Mouse (Mus musculus) hindbrain, embryonic 16.5 days (tissue): ENCODE results near the gene Dgcr2. TPM values are rescaled to one million over a fixed set of nuclear protein-coding genes. Genes with fewer than 3 reads are reported as not detected.
A peak's percentile ranks its signal among the peaks of the same experiment; 100 is the strongest.

ENCODE experiments used
- ATAC-seq: fragments of 200-750 bp; cut with Nextera tagmentation; 2 replicates; pipeline ENCODE4 v1.8.0; 2017; ENCODE audit warnings: moderate TSS enrichment, moderate library complexity
- H3K27ac ChIP-seq: fragments of 300-500 bp; sonication (generic); 2 replicates; pipeline ENCODE4 v1.5.1; 2014; ENCODE audit warnings: low read depth, mild to moderate bottlenecking, control low read depth, low read length, moderate library complexity
- H3K27me3 ChIP-seq: fragments of 300-500 bp; sonication (generic); replicated peaks from 2 replicates; pipeline ENCODE4 v1.6.1; 2014; ENCODE audit warnings: low read length; ENCODE audit not compliant: control insufficient read depth, insufficient read depth
- H3K36me3 ChIP-seq: fragments of 300-500 bp; sonication (generic); 2 replicates; pipeline ENCODE4 v1.6.1; 2014; ENCODE audit warnings: mild to moderate bottlenecking, low read length, moderate library complexity, mixed read lengths; ENCODE audit not compliant: control insufficient read depth, insufficient read depth
- H3K4me1 ChIP-seq: fragments of 300-500 bp; sonication (generic); 2 replicates; pipeline ENCODE4 v1.6.1; 2014; ENCODE audit warnings: low read depth, low read length; ENCODE audit not compliant: control insufficient read depth, insufficient read depth
- H3K4me2 ChIP-seq: fragments of 300-500 bp; sonication (generic); 2 replicates; pipeline ENCODE4 v1.6.1; 2014; ENCODE audit warnings: mild to moderate bottlenecking, low read length, control low read depth, moderate library complexity
- H3K4me3 ChIP-seq: fragments of 300-500 bp; sonication (generic); 2 replicates; pipeline ENCODE4 v1.5.1; 2014; ENCODE audit warnings: mild to moderate bottlenecking, low read length, control low read depth, moderate library complexity
- H3K9ac ChIP-seq: fragments of 300-500 bp; sonication (generic); 2 replicates; pipeline ENCODE4 v1.6.1; 2014; ENCODE audit warnings: low read depth, mild to moderate bottlenecking, control low read depth, low read length, moderate library complexity
- H3K9me3 ChIP-seq: fragments of 300-500 bp; sonication (generic); 2 replicates; pipeline ENCODE4 v1.6.1; 2014; ENCODE audit warnings: mild to moderate bottlenecking, low read length, moderate library complexity; ENCODE audit not compliant: control insufficient read depth
- WGBS: fragments of 180-500 bp; shearing (Covaris S2); extraction: QIAGEN DNeasy Blood & Tissue Kit; methylation state at CpG from one replicate; pipeline ENCODE4 v1.1.7; 2014; 5-methylcytosine and 5-hydroxymethylcytosine counted together
- polyA plus RNA-seq: library from polyadenylated mRNA; unstranded; fragments of >200 nt; fragmentation: Nextera tagmentation; extraction: Ambion mirVana; gene quantifications from 2 replicates; pipeline ENCODE4 v1.2.1, GENCODE M21; 2015

Dgcr2 gene
- polyA plus RNA-seq, 1 experiment from 2014 or later, result 105 TPM

DNA sequence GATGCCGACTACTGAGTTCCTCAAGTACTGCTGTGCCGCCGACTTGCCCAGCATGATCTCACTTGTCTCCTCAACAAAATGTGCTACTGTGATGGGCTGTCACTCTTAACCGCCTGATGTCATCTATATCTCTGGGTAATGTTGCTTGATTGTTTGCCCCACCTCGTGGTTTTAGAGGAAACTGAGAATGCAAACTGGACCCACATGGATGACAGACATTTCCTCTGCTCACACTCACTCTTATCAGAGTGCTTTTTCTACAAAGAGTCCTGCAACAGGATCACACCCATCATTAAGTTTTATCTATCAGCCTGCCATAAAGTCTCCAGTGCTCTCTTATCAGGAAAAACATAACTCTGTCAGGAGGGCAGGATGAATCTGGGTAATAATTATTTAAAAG, 27.1 kb downstream of the Dgcr2 start:
- H3K4me3 ChIP-seq, result no peak overlapping the region
- H3K9ac ChIP-seq, result no peak overlapping the region
- WGBS, result 92% methylated on average over 5 of the region's 5 CpGs
- H3K4me1 ChIP-seq, result no peaks in the 10 kb centered on the region
- no peaks in the 10 kb centered on the region for H3K9me3 ChIP-seq
- H3K27ac ChIP-seq, result no peak overlapping the region
- no peak for ATAC-seq
- H3K27me3 ChIP-seq, result no peaks in the 10 kb centered on the region
- H3K4me2 ChIP-seq, result no peak overlapping the region
- H3K36me3 ChIP-seq, result peaks cover 13% of the 10 kb centered on the region

DNA sequence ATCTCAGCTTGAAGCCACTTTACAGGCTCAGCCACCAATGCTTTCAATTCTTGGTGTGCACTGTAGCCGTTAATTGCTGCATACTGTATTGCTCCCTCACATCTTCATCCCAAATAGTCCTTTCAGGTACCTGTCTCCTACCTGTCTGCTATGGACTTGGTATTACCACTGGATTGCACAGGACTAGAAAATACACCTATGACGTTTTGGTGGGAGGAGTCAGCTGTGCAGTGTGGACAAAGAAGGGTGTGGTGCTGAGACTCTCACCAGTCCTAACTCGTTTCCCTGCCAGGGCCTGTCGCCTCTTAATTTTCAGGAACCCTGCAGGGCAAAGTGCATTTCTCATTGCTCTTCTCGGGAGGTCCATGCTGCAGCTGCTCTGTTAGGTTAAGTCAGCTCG, 32.6 kb downstream of the Dgcr2 start:
- 62% methylated on average over 6 of the region's 6 CpGs for WGBS
- H3K27ac ChIP-seq, result no peak overlapping the region
- H3K4me2 ChIP-seq, result no peak overlapping the region
- H3K9ac ChIP-seq, result no peak overlapping the region
- H3K9me3 ChIP-seq, result no peaks in the 10 kb centered on the region
- 0 out of 2 replicates have a peak, but pooled peaks have one; percentile 34 for ATAC-seq
- H3K36me3 ChIP-seq, result peaks cover under 1% of the 10 kb centered on the region
- H3K4me3 ChIP-seq, result no peak overlapping the region
- H3K27me3 ChIP-seq, result no peaks in the 10 kb centered on the region
- no peaks in the 10 kb centered on the region for H3K4me1 ChIP-seq

DNA sequence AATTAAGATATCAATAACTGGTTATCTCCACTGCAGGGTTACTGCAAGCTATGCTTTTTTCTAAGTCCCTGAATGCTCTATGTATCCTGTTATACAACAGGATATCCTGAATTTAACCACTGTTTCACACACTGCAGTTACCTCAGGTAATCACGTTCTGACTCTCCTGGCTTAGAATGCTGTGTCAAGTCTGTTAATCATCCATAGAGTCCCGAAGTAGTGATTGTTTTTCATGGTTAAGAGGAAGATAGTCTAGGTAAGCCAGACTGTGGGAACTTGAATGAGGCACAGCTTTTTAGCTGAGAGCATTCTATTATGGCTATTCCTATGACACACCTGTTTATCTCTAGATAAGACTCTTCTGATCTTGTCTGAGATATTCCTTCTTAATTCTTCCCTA, 33.1 kb downstream of the Dgcr2 start:
- no peak overlapping the region for H3K4me2 ChIP-seq
- H3K9me3 ChIP-seq, result no peaks in the 10 kb centered on the region
- ATAC-seq, result no peak
- H3K27me3 ChIP-seq, result no peaks in the 10 kb centered on the region
- H3K4me1 ChIP-seq, result no peaks in the 10 kb centered on the region
- no peak overlapping the region for H3K27ac ChIP-seq
- no peak overlapping the region for H3K4me3 ChIP-seq
- H3K36me3 ChIP-seq, result no peaks in the 10 kb centered on the region; the same call in none of the 2 replicates
- H3K9ac ChIP-seq, result no peak overlapping the region
- WGBS, result 85% methylated on average over 2 of the region's 2 CpGs

DNA sequence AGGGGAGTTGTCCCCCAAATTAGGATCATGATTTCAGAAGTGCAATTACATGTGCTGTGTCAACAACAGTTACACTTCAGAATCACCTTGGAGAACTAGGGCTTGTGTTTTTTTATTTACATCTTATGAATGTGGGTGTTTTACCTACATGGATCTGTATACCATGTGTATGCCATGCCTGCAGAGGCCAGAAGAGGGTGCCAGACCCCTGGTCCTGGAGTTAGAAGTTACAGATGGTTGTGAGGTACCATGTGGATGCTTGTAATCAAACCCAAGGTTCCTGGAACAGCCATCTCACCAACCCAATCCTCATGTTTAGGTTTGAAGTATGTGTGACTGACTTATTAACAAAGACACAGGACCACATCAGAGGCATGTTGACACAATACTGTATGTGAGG, 39.8 kb downstream of the Dgcr2 start:
- Histone ChIP-seq H3K4me2 (no peak overlapping the region), H3K36me3 (peaks cover 33% of the 10 kb centered on the region), H3K9me3 (no peaks in the 10 kb centered on the region), H3K27ac (no peak overlapping the region), H3K9ac (no peak overlapping the region), H3K27me3 (no peaks in the 10 kb centered on the region), H3K4me3 (no peak overlapping the region), H3K4me1 (no peaks in the 10 kb centered on the region)
- peak; percentile 59 for ATAC-seq

DNA sequence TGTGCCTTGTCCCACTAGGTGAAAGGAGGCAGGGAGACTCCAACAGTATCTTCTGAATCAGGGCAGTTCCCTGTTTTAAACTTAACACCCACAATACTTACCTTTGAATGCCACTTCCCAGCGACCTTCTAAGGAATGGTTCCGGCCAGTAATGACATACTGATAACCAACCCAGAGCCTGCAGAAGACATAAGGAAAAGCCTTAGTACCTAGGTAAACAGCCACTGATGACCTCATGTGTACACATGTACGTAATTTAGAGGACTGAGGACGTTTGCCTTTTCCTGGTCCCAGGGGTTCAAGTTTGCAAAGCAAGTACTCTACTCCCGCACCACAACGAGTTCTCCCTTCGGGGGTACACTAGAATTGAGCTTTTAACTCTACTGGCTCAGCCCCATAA, 41.2 kb downstream of the Dgcr2 start:
- Histone ChIP-seq H3K9me3 (no peaks in the 10 kb centered on the region), H3K4me1 (no peaks in the 10 kb centered on the region), H3K4me2 (no peak overlapping the region), H3K4me3 (no peak overlapping the region), H3K9ac (no peak overlapping the region), H3K27me3 (no peaks in the 10 kb centered on the region), H3K36me3 (peaks cover 41% of the 10 kb centered on the region), H3K27ac (no peak overlapping the region)
- ATAC-seq, result no peak
- 89% methylated on average over 7 of the region's 7 CpGs for WGBS

- H3K4me2 ChIP-seq, result no peak overlapping the region
- H3K9me3 ChIP-seq, result no peaks in the 10 kb centered on the region
- ATAC-seq, result no peak
- no peaks in the 10 kb centered on the region for H3K27me3 ChIP-seq
- no peaks in the 10 kb centered on the region for H3K4me1 ChIP-seq
- H3K4me3 ChIP-seq, result no peak overlapping the region
- no peak overlapping the region for H3K27ac ChIP-seq
- peaks cover 56% of the 10 kb centered on the region for H3K36me3 ChIP-seq
- 89% methylated on average over 2 of the region's 2 CpGs for WGBS
- H3K9ac ChIP-seq, result no peak overlapping the region
Measured at GRCm38 (mm10) chr16:17853263-17853662, 45.1 kb downstream of the Dgcr2 start.

GRCm38 (mm10) chr16:17851860-17852259, 46.5 kb downstream of the Dgcr2 start:
- Histone ChIP-seq H3K36me3 (peaks cover 49% of the 10 kb centered on the region), H3K4me1 (no peaks in the 10 kb centered on the region), H3K9ac (no peak overlapping the region), H3K4me2 (no peak overlapping the region), H3K9me3 (no peaks in the 10 kb centered on the region), H3K4me3 (no peak overlapping the region), H3K27me3 (no peaks in the 10 kb centered on the region), H3K27ac (no peak overlapping the region)
- WGBS, result 94% methylated on average over 1 of the region's 1 CpGs
- ATAC-seq, result no peak

DNA sequence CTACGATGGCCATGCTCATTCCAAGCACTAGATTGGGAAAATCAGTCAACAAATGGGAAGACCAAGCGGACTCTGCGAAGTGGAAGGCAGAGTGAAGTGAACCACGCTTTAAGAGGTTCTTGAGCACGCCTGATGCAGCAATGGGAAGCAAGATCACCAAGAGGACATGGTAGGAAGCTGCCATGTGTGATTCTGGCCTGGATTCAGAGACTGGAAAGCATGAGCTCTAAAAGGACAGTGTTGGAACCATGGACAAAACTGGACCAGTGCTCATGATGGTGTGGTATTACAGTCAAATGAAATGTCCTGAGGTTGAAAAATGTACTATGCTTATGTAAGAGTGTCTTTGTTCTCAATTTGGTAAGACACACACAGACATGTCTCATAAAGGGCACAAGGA, 47.0 kb downstream of the Dgcr2 start:
- Histone ChIP-seq H3K36me3 (peaks cover 46% of the 10 kb centered on the region), H3K27ac (no peak overlapping the region), H3K9ac (no peak overlapping the region), H3K27me3 (no peaks in the 10 kb centered on the region), H3K9me3 (no peaks in the 10 kb centered on the region), H3K4me2 (no peak overlapping the region), H3K4me3 (no peak overlapping the region), H3K4me1 (no peaks in the 10 kb centered on the region)
- whole genome bisulfite sequencing, result 94% methylated on average over 5 of the region's 5 CpGs
- ATAC-seq, result no peak

DNA sequence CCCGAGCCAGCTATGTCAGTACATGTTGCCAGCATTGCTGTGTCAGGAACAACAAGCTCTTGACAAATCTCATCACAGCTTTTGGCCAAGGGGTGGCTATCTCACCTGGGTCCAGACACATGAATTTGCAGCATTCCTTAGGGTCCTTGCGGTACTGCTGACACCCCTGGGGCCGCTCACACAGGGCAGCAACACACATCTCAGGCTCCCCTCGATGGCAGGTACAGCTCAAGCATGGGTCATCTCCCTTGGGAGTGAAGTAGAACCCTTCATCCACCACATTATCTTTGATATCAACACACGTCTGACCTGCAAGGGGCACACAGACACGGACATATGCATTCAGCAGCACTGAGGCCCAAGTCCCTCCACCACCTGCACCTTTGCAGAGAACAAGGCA, 48.9 kb downstream of the Dgcr2 start:
- Histone ChIP-seq H3K27ac (no peak overlapping the region), H3K4me2 (no peak overlapping the region), H3K27me3 (no peaks in the 10 kb centered on the region), H3K4me3 (no peak overlapping the region), H3K9me3 (no peaks in the 10 kb centered on the region), H3K36me3 (peaks cover 50% of the 10 kb centered on the region), H3K9ac (no peak overlapping the region), H3K4me1 (no peaks in the 10 kb centered on the region)
- ATAC-seq, result peak; percentile 28; the same call in 1 of the 2 replicates
- WGBS, result 90% methylated on average over 6 of the region's 6 CpGs

- Histone ChIP-seq H3K9me3 (no peaks in the 10 kb centered on the region), H3K36me3 (peaks cover 50% of the 10 kb centered on the region), H3K4me1 (no peaks in the 10 kb centered on the region), H3K4me2 (no peak overlapping the region), H3K9ac (no peak overlapping the region), H3K4me3 (no peak overlapping the region), H3K27me3 (no peaks in the 10 kb centered on the region), H3K27ac (no peak overlapping the region)
- WGBS, result 32% methylated on average over 1 of the region's 1 CpGs
- ATAC-seq, result peak; percentile 62; the same call in 1 of the 2 replicates
Measured at GRCm38 (mm10) chr16:17848928-17849327, 49.4 kb downstream of the Dgcr2 start.
